In the genomic region with DNA sequence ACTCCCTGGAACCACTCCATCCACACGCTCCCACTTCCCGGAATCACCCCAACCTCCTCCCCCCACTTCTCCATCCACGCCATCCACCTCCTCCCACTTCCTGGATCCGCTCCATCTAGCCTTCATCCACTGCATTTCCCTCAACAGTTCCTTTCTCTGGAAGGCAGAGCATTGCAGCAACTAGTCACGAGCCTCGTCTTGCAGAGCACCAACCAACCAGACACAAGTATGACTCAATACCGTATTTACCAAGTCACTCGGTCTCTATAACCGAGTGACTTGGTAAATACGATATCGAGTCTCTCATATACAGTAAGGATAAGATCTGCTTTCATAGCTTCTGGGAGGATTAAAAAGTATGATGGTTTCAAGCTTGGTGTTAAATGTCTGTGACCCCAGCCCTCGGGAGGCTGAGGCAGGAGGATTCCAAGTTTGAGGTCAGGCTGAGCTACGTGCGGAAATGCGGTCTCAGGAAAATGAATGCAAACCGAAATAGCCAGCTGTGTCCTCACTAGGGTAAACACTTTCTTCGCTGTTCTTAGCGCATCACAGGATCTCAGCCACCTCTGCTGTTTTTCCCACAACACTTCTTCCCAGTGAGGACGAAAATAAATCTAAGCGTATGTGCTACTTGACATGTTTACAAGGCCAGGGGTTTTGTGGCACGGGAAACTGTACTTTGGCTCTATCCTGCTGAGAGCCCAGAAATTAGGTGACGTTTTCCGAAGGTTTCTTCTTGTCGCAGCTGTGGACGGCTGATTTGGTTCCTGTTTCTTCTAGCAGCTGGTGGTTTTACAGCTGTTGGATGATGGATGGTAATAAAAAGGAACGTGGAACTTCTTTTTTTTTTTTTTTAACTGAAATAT, we compare ENCODE assay signal across 8 mouse cellular contexts. TPM values are rescaled to one million over a fixed set of nuclear protein-coding genes. Genes with fewer than 3 reads are reported as not detected.
DNase-seq lines count a peak whose midpoint lies in the region; ATAC-seq lines count a peak whose summit lies in the region.

No protein-coding gene starts in this region.

- peak; percentile 94 for DNase-seq in heart, adult 11 months
- DNase-seq in CD4-positive, CD25-positive, alpha-beta regulatory T cell, adult 2 months (ENCODE audit: low read depth, low spot score), result peak; percentile 25
- peak; percentile 46 to 51 for DNase-seq in lung, postnatal 4 days
- no peak for DNase-seq in ovary, postnatal 14 days (ENCODE audit: low spot score)
- no peak for DNase-seq in thymus, postnatal 25 days

- no peaks in the 10 kb centered on the region for H3K9me3 ChIP-seq in heart, embryonic 12.5 days (replicated peaks)
- no peaks in the 10 kb centered on the region for H3K9me3 ChIP-seq in forebrain, embryonic 15.5 days

- no peaks in the 10 kb centered on the region for H3K27me3 ChIP-seq in heart, embryonic 12.5 days (replicated peaks)
- no peaks in the 10 kb centered on the region for H3K27me3 ChIP-seq in forebrain, embryonic 15.5 days

- H3K4me1 ChIP-seq in heart, embryonic 12.5 days (replicated peaks), result peaks cover 9% of the 10 kb centered on the region
- peaks cover 9% of the 10 kb centered on the region; the same call in 1 of the 2 replicates for H3K4me1 ChIP-seq in forebrain, embryonic 15.5 days

- H3K4me3 ChIP-seq in heart, embryonic 12.5 days, result no peak overlapping the region
- no peak overlapping the region for H3K4me3 ChIP-seq in forebrain, embryonic 15.5 days

- H3K4me2 ChIP-seq in heart, embryonic 12.5 days, result no peak overlapping the region
- no peak overlapping the region for H3K4me2 ChIP-seq in forebrain, embryonic 15.5 days (replicated peaks)

- ATAC-seq in heart, embryonic 12.5 days (ENCODE audit: insufficient number of reproducible peaks, low FRiP score), result no peak
- peak; percentile 86 to 89 for ATAC-seq in hematopoietic stem cell, adult 5-6 weeks (replicated peaks in 1 of 2; ENCODE audit: insufficient read depth in 1 of 2, low FRiP score in 2 of 2, low TSS enrichment in 1 of 2, low read depth in 1 of 2, poor library complexity in 2 of 2, severe bottlenecking in 2 of 2)
- no peak for ATAC-seq in forebrain, embryonic 15.5 days (replicated peaks)

- H3K9ac ChIP-seq in heart, embryonic 12.5 days, result no peak overlapping the region
- H3K9ac ChIP-seq in forebrain, embryonic 15.5 days (replicated peaks), result no peak overlapping the region

- H3K27ac ChIP-seq in heart, embryonic 12.5 days (ENCODE audit: poor library complexity, severe bottlenecking), result no peak overlapping the region
- no peak overlapping the region for H3K27ac ChIP-seq in forebrain, embryonic 15.5 days (replicated peaks)

- H3K36me3 ChIP-seq in heart, embryonic 12.5 days, result no peaks in the 10 kb centered on the region
- H3K36me3 ChIP-seq in forebrain, embryonic 15.5 days, result no peaks in the 10 kb centered on the region

- 81% methylated on average over 26 of the region's 26 CpGs for WGBS in heart, embryonic 12.5 days
- 89% methylated on average over 26 of the region's 26 CpGs for WGBS in forebrain, embryonic 15.5 days

RNA-seq across cellular contexts. Expression of a gene that starts 48.1 kb away (rescaled TPM):
- polyA plus RNA-seq in heart, embryonic 12.5 days (2016; fragmentation: Nextera tagmentation; extraction: Ambion mirVana), result 0.48 and 1.3 TPM in 2 replicates
- total RNA-seq in hematopoietic stem cell, adult 5-6 weeks (2017), result 0.19 and 1.5 TPM in 2 replicates
- polyA plus RNA-seq in forebrain, embryonic 15.5 days (2015; fragmentation: Nextera tagmentation; extraction: Ambion mirVana), result 1.3 TPM in 2 replicates

Comparison
In these comparisons a context has a peak if more than half of its experiments do, and no peak if none do; other contexts are left out.
1. DNase-seq: peak in heart, adult 11 months (single experiment), CD4-positive, CD25-positive, alpha-beta regulatory T cell, adult 2 months (single experiment) and lung, postnatal 4 days (2 of 2); none in ovary, postnatal 14 days (single experiment) and thymus, postnatal 25 days (single experiment).
2. ATAC-seq: peak in hematopoietic stem cell, adult 5-6 weeks (2 of 2); none in heart, embryonic 12.5 days (single experiment) and forebrain, embryonic 15.5 days (single experiment).